Mouse (Mus musculus) lung, adult 18-20 months (tissue): ENCODE measurements around the gene Nras.
A peak's percentile ranks its signal among the peaks of the same experiment; 100 is the strongest.

Experiments
- DNase-seq, 2 experiments: peaks; one replicate each; pipeline ENCODE4 v3.0.0; 2022; ENCODE audit warnings: mixed read lengths in 2 of 2

The Nras gene

DNA sequence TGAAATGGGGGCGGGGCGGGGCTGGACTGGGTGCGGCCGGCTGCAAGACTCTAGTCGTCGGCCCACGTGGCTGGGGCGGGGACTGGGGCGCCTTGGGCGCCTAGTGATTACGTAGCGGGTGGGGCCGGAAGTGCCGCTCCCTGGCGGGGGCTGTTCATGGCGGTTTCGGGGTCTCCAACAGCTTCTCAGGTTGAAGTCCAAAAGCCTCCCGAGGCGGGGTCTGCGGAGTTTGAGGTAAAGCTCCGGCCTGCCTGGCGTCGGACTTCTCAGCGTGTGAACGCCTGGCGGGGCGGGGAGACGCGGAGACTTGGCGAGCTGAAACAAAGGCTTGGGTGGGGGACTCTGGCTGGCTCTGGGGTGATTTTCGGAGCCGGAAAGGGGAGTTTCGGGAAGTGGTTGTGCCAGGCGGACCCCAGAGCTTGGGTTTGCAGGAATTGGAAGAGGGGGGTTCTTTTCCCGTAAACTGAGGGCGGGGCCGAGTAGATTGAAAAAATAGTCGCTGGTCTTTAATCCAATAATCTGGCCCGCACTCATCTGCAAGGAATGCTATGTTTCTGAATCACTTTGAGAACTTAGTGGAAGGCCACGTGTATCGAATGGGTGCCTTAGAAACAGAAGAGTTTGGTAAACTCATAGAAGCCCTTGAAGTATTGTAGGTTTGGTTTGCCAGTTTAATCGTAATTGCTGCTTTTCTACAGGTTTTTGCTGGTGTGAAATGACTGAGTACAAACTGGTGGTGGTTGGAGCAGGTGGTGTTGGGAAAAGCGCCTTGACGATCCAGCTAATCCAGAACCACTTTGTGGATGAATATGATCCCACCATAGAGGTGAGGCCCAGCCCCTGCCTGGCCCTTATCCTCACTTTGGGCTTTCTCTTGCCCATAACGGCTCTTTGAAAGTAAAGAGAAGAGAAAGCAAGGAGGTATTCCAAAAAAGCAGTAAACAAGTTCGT is at the start of gene Nras:
Gene Nras, plus strand, starts transcription at position 79 of the 951 bp plus-strand sequence.
- DNase-seq, result peak; percentile 94 to 96

DNA sequence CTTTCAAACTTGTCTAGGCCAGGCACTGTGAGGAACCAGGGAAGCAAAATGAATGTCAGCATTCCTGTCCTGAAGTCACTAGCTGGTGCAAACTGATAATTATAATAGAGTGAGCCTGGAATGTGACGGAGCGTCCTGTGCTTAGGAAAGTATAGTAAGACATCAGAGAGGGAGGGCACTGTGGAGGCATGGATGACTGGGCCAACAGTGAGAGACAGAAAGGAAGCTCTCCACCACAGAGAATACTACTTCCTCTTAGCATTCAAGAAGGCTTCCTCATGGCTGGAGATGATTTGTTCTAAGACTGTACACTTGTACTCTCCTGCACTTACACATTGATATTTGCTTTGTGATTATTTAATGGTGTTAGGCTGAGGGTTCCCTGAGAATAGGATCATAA is 40.7 kb upstream of the Nras start:
- DNase-seq, result no peak

DNA sequence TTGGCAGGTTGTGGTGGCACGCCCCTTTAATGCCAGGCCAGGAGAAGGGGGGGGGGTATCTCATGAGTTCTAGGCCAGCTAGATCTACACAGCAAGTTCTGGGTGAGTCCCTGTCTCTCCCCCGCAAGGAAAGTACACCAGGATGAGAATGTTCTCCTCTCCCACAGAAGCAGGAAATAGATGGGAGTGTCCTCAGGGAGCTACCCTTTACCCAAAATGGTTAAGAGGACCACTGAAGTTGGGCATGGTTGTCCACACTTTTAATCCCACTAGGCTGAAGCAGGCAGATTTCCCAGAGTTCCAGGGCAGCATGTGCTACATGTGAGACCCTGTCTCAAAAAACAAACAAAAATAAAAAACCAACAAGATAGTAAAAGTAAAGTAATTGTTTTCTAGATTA is 38.6 kb upstream of the Nras start:
- DNase-seq, result no peak

DNA sequence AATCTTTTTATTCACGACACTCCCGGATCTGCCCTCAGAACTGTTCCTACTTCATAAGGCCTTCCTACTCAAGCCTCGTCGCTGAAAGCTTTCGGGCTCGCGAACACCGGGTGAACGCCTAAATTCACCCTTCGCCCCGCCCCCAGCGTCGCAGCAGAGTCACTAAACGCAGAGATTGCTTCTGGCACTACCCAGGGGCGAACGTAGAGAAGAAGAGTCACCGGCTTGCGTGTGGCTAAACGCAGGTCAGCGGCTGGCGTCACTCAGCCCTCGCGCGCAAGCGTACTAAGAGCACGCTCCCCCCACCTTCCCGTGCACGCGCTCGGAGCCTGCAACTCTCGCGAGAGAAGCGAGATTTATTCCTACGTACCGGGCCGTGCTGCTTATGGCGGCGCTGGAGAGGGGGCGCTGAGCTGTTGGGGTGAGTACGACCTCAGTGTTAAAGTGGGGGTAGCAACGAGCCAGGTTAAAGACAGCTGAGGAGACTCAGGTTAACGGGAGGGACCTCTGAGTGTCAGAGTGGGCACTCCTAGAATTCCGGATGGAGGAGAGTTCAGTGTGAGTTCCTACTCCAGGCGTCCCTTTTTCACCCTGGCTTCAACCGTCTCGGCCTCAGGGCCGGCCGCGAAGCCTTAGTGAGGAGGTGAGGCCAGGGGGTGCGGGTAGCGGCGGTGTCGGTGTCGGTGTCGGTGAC is 37.7 kb upstream of the Nras start, which contains the start of gene Csde1:
Gene Csde1, plus strand, starts transcription at position 178 of the 694 bp plus-strand sequence.
- DNase-seq, result peak; percentile 98

DNA sequence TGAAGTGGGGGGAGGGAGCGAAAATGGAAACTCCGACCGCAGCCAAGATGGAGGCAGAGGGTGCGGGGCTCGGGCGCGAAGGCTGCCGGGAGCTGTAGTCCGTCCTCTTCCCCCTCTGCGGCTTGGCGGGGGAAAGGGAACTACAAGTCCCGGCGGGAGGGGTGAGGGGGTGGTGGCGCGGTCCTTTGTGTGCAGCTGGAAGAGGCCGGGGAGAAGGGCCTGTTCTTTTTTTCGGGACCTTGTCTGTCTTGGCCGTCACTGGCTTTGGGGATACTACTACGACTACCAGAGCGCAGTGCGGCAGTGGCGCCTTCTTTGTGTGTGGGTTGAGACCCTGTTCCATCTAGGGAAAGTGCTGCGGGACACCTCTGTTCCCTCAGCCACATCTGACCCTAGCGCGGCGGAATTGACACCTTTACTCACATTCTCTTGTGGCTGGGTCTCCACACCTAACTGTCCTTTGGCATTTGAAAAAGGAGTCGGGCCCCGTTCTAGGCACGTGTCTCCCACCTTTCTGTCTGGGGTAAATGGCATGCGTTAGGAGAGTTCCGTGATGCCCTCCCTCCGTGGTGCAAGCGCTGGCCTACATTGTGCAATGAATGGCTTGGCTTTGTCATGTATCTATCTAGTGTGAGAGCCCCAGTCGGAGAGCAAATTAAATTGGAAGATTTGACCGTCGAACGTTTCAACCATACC is 37.0 kb upstream of the Nras start:
- peak; percentile 92 to 94 for DNase-seq

DNA sequence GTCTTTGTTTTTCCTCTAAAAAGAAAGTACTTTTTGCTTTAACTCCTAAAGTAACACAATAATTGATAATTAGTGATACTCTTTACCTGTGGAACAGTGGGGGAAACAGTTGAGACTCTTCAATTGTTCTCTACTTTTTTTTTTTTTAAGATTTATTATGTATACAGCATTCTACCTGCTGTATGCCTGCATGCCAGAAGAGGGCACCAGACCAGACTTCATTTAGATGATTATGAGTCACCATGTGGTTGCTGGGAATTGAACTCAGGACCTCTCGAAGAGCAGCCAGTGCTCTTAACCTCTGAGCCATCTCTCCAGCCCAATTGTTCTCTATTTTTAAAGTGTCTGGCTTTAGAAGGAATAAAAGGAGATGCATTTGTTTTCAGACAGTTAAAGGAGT is 31.9 kb upstream of the Nras start:
- DNase-seq, result peak in 1 of 2 experiments; percentile 19

DNA sequence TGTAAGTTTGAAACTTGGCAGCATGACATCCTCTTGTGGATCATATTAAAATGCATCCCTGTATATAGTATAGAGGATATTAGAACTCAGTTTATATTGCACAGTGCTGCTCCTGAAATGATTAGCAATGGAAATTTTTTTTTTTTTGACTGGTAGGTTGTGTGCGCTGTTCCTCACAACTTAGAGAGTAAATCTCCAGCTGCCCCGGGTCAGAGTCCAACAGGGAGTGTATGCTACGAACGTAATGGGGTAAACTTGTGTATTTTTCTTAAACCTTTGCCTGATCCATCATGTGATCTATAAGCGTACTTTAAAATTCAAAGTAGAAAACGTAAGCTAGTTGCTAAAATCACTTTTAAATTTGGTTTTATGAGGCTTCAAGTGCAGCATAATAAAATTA is 17.8 kb upstream of the Nras start:
- DNase-seq, result no peak

DNA sequence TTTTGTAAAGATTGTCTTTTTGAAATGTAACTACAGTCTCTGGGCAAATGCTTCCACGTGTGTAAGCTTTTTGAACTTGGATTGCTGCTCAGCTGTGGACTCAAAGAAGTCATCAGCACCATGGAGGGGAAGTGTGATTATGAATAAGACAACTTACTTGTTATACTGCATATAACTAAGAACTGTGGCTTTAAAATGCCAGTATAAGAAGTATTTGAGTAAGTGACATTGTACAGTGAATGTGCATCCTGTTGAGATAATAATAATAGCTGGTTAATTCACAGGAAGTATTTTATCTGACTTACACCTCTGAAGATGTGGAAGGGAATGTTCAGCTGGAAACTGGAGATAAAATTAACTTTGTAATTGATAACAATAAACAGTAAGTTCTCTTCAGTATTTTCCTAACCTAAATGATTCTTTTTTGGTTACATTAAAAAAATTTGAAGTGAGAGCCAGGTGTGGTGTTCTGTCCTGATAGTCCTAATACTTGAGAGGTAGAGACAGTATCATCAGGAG is 17.2 kb upstream of the Nras start:
- DNase-seq, result no peak

DNA sequence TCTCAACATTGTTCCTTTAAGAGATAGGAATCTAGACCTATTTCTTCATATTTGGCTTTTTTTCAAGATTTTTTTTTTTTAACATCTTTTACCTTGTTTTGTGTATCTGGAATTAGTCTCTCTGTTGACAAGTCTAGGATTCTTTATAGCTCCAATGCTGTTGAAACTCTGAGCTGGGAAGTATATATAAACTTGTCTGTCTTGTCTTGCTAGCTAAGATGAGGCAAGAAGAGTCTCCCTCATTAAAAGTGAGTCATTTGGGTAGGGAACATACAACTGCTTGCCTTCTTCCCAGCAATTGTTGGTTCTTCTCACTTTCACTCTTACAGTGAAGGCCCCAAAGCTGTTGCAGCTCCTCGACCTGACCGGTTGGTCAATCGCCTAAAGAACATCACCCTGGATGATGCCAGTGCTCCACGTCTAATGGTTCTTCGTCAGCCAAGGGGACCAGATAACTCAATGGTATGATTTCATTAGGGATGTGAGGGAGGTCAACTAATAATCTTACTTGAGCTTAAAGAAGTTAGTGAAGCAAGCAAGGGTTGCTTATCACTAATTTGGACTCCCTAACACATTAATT is 2.0 kb upstream of the Nras start:
- no peak for DNase-seq

DNA sequence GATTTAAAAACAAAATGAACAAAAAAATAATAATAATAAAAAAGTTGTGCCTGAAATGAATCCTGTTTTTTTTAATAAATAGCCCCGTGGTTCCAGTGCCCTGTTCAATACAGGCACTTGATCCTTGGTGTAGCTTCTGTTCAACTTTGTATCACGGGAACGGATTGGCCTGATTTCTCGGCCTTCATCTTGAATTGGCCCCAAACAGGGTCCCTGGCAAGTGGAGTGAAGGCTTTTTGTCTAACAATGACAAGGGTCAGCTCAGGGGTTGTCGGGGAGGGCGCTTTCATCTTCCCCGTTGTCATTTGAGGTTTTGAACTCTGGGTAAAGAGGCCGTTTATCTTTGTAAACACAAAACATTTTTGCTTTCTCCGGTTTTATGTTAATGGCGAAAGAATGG is 333 bp upstream of the Nras start:
- DNase-seq, result no peak

DNA sequence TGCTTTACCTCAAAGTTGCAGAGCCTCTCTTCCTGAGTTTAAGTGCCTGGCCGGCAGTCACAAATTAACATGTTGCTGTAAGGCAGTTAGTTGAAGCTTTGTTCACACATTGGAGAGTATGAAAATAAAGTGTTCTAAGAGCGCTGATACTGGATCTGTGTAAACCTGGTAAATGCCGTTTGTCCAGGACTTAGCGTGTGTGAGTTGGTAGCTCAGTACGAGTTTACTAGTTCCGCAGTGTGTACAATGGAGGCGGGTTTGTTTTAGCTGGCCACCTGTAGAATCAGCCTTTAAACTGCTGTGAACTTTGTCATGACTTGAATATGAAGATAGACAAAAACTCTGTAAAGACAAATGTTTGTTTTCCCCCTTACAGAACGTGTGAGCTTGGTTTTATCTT is 8.8 kb downstream of the Nras start:
- no peak for DNase-seq

DNA sequence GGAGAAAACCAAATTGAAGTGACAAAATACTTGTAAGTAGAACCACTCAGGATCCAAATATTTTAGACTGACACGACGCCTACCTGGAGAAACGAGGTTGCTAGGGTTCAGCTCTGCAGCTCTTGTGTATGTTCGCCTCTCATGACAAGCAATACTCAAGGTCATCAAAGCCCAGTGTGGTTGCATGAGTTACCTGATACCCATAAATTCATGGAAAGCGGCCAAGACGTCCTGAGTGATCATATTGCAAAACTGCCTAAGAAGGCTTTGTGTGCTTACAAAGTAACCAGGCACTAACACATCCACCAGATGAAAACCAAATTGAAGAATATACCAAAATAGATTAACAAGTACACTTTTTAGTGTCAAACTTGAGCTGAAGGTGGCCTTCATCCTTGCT is 10.9 kb downstream of the Nras start:
- peak; percentile 44 to 67 for DNase-seq

DNA sequence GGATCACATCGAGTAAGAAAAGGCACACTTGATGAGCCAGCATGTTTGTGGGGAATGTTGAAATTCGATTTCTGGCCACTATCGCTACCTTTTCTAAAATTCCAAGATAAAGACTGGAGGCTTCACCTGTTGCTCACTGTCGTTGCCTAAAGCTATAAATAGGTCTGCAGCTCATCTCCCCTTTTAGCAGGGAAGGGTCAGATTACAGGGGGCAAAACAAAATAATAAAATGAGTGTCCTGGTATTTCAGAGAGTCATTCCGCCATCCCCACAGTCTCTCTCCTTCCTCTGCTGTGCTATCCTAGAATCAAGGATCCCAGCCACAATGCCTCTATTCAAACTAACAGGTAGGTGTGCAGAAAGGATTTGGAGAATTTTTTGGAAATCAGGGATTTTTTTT is 15.7 kb downstream of the Nras start, which contains the start of gene Ampd1:
Gene Ampd1, plus strand, starts transcription at position 244 of the 400 bp plus-strand sequence.
- DNase-seq, result no peak

DNA sequence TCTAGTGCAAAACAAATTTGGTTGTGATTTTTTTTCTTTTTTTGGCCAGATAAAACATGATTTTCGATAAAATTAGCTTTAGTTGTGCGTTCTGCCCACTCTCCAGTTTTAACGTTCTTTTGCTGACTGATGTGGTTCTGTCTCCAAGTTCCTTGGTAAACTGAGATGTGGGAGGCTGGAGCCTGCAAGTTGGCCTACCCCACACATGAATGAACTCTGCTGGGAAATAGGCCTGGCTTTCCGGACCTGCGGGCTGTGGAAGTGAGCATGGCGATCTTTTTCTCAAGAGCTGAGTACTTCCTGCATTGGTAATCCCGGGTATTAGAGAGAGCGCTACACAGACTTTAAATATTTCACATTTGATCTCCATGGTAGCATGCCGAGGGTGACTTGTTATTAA is 17.8 kb downstream of the Nras start:
- DNase-seq, result no peak

DNA sequence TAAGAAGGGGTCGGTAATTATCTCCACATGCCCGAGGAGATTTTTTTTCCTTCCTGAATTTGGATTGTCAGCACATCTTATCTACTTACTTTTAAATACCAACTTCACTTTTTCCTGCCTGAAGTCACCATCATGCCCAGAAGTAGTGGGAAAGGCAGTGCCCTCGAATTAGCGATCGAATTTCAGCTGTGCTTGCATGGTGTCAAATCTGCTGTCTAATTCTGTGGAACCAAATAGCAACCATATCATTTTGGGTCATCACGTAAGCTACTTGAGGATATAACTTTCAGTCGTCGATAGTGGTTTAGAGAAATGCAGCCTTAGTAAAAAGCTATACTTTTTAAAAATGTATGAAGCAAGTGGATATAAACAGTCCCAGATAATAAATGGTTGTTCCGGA is 18.4 kb downstream of the Nras start:
- no peak for DNase-seq

DNA sequence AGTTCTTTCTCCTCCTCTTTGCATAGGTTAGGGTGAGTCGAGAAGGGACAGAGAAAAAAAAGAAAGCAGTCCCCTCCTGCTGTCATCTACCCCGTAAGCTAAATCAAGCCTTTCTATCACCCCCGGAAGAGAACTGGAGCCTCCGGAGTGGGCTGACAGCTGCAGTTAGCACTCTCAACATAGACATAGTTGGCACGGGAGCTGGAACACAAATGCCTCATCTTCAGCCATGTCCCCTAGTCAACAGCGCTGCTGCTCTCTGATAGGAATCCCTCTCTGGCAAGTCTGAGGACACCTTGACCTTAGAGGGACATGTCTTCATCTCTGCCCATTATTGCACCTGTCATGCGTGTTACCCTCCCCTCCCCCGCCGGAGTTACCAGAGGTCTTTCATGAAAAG is 21.2 kb downstream of the Nras start:
- no peak for DNase-seq

DNA sequence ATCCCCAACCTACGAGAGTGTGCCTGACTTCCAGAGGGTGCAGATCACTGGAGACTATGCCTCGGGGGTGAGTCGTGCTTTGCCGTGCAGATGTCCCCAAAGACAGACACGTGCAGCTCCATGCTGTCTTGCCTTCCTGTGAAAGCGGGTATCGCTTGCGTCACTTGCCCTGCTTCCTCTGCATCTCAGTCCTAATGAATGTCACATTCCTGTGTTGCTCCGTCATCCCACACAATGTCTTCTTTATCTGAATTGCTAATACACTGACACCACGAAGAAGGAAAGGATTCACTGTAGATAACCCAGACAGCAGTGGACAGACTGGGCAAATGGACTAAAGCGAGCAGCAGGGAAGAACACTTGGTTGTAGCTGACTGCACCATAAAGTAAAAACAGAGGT is 23.0 kb downstream of the Nras start:
- DNase-seq, result no peak

DNA sequence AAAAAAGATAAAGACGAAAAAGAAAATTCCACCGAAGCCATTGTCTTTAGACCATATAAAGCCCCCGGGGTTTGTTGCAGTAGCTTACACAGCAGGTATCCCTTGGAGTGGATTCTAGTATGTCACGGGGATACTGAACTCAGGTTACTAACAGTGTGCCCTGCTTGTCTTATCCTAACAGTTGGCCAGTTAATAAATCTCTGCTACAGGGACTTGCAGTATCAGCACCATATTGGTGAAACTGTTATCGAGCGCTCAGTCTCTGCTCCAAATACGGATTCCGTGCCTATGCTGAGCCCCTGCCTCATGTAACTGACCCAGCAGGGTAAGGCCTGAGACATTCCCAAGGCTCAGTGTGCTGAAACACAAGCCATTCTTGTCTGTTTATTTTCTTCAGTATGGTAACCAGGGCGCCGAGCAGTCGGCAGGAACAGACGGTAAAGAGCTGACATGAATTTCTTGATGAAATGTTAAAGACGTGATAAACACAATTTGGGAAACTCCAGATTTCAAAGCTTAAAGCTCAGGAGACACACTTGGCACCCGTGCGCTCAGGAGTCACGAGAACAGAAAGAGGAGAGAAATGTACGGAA is 23.9 kb downstream of the Nras start:
- no peak for DNase-seq

DNA sequence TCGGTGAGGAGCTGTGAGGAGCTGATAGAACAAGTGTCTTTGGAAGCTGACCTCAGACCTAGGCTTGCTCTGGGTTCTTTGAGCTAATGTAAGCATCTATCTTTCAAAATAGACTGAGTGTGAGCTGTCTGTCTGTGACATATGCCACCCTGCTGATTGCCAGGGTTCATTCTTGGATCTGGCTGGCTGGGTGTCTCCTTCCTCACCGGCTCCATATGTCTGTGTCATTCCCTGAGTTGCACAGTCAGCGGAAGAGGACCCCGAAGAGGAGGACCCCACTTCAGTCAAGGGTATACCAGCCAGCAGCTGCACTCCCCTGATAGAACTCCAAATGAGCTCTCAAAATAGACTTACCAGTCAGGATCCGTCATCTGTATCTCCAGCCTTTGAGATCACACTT is 24.7 kb downstream of the Nras start:
- DNase-seq, result no peak

DNA sequence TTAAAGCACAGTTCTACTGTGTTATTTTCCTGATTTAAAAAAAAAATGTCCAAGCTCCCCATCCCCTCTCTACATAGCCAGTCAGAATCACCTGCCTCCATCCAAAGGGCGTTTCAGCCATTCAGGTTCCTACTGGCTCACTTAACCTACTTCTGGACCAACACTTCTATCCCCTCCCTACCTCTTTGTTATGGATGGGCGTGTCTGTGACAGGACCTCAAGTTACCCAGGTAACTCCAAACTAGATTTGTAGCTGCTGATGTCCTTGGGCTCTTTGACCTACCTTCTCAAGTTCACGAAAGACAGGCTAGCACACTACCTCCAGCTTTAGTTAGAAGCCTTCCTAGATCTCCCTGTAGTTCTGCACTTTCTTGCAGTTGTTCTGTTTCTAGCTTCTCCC is 27.9 kb downstream of the Nras start:
- no peak for DNase-seq

DNA sequence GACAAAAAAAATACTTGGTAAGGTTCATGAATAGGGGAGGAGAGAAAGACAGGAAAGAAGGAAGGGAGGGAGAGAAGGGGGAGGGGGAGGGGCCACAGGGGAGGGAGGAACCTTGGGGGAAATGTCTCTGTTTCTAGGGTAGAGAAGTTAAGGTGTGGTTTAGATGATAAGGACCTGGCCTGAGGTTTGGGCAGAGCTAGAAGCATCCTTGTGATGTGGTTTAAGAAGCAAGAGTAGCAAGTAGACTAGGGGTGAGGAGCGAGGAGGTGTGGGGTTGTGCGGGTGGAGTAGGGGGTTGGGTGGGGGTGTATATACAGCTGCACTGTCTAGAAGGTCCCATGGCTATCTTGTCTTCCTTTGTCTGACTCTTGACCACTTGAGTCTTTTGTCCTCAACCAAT is 33.7 kb downstream of the Nras start:
- DNase-seq, result no peak

DNA sequence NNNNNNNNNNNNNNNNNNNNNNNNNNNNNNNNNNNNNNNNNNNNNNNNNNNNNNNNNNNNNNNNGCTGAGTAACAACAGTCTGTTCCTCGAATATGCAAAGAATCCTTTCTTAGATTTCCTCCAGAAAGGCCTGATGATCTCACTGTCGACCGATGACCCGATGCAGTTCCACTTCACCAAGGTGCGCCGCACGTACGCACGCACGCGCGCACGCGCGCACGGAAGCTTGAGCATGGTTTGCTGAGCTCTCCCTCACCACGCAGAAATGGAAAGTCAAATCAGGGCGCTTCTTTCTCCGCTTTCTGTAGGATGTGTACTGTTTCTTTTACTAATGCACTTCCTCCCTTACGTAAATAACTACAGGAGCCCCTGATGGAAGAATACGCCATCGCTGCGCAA is 40.6 kb downstream of the Nras start:
- no peak for DNase-seq
